Mouse (Mus musculus) embryonic facial prominence, embryonic 11.5 days (tissue): ENCODE data around the gene Litaf. TPM values are rescaled to one million over a fixed set of nuclear protein-coding genes. Genes with fewer than 3 reads are reported as not detected.
"Not testable (repeated sequence)": the region's sequence is repeated elsewhere in the genome, so short reads cannot be mapped to it uniquely, and the experiment has no call there.

ENCODE experiments used
- ATAC-seq: fragments of 200-750 bp; cut with Nextera tagmentation; replicated peaks from 2 replicates; pipeline ENCODE4 v1.8.0; 2017; ENCODE audit warnings: low read depth; ENCODE audit not compliant: insufficient number of reproducible peaks, low FRiP score, low TSS enrichment
- DNase-seq: peaks from one replicate; pipeline ENCODE4 v3.0.0-alpha.2; 2015; ENCODE audit warnings: low spot score
- H3K27ac ChIP-seq: fragments of 300-500 bp; sonication (generic); replicated peaks from 2 replicates; pipeline ENCODE4 v1.5.1; 2014; ENCODE audit warnings: mild to moderate bottlenecking, low read depth, low read length, control low read depth
- H3K27me3 ChIP-seq: fragments of 300-500 bp; sonication (generic); 2 replicates; pipeline ENCODE4 v1.6.1; 2014; ENCODE audit warnings: mild to moderate bottlenecking, low read length, moderate library complexity, mixed read lengths; ENCODE audit not compliant: control insufficient read depth, insufficient read depth
- H3K36me3 ChIP-seq: fragments of 300-500 bp; sonication (generic); replicated peaks from 2 replicates; pipeline ENCODE4 v1.6.1; 2014; ENCODE audit warnings: low read depth, mild to moderate bottlenecking, low read length, moderate library complexity, mixed read lengths; ENCODE audit not compliant: control insufficient read depth, insufficient read depth
- H3K4me1 ChIP-seq: fragments of 300-500 bp; sonication (generic); 2 replicates; pipeline ENCODE4 v1.6.1; 2014; ENCODE audit warnings: low read length, mixed read lengths; ENCODE audit not compliant: control insufficient read depth, insufficient read depth
- H3K4me2 ChIP-seq: fragments of 300-500 bp; sonication (generic); 2 replicates; pipeline ENCODE4 v1.6.1; 2014; ENCODE audit warnings: low read depth, mild to moderate bottlenecking, control low read depth, low read length, moderate library complexity
- H3K4me3 ChIP-seq: fragments of 300-500 bp; sonication (generic); 2 replicates; pipeline ENCODE4 v1.5.1; 2014; ENCODE audit warnings: low read depth, low read length, control low read depth
- H3K9ac ChIP-seq: fragments of 300-500 bp; sonication (generic); replicated peaks from 2 replicates; pipeline ENCODE4 v1.6.1; 2014; ENCODE audit warnings: mild to moderate bottlenecking, control low read depth, low read length
- H3K9me3 ChIP-seq: fragments of 300-500 bp; sonication (generic); replicated peaks from 2 replicates; pipeline ENCODE4 v1.6.1; 2016; ENCODE audit warnings: mild to moderate bottlenecking, low read length, inconsistent platforms, mixed read lengths; ENCODE audit not compliant: control insufficient read depth
- WGBS: fragments of 180-500 bp; shearing (Covaris S2); extraction: QIAGEN DNeasy Blood & Tissue Kit; methylation state at CpG from one replicate; pipeline ENCODE4 v1.1.7; 2014; 5-methylcytosine and 5-hydroxymethylcytosine counted together
- polyA plus RNA-seq: library from polyadenylated mRNA; unstranded; fragments of >200 nt; fragmentation: Nextera tagmentation; extraction: Ambion mirVana; gene quantifications from 2 replicates; pipeline ENCODE4 v1.2.1, GENCODE M21; 2014

Litaf gene
- polyA plus RNA-seq, 1 experiment from 2014 or later, result 92.5 TPM

GRCm38 (mm10) chr16:10979064-10979803 is 86.7 kb downstream of the Litaf start:
- H3K4me1 ChIP-seq, result no peaks in the 10 kb centered on the region
- H3K4me3 ChIP-seq, result no peak overlapping the region
- H3K36me3 ChIP-seq, result no peaks in the 10 kb centered on the region
- 45% methylated on average over 11 of the region's 11 CpGs for WGBS
- no peaks in the 10 kb centered on the region for H3K9me3 ChIP-seq
- peak; percentile 32 for DNase-seq
- H3K27me3 ChIP-seq, result no peaks in the 10 kb centered on the region
- no peak overlapping the region for H3K9ac ChIP-seq
- no peak overlapping the region for H3K4me2 ChIP-seq
- ATAC-seq, result 0 out of 2 replicates have a peak, but pooled peaks have one; percentile 50
- no peak overlapping the region for H3K27ac ChIP-seq

- H3K4me3 ChIP-seq, result no peak overlapping the region
- no peak for ATAC-seq
- DNase-seq, result no peak
- no peak overlapping the region for H3K27ac ChIP-seq
- H3K9me3 ChIP-seq, result no peaks in the 10 kb centered on the region
- H3K27me3 ChIP-seq, result no peaks in the 10 kb centered on the region
- no peaks in the 10 kb centered on the region for H3K36me3 ChIP-seq
- no peak overlapping the region for H3K9ac ChIP-seq
- H3K4me1 ChIP-seq, result no peaks in the 10 kb centered on the region
- WGBS, result 94% methylated on average over 9 of the region's 9 CpGs
- H3K4me2 ChIP-seq, result no peak overlapping the region
These were observed 88.1 kb downstream of the Litaf start for GRCm38 (mm10) chr16:10977877-10978276.

- WGBS, result 63% methylated on average over 11 of the region's 11 CpGs
- ATAC-seq, result no peak
These were observed 89.7 kb downstream of the Litaf start for GRCm38 (mm10) chr16:10976202-10976631.

GRCm38 (mm10) chr16:10974939-10975338 is 91.0 kb downstream of the Litaf start:
- WGBS, result 81% methylated on average over 5 of the region's 5 CpGs

More at GRCm38 (mm10) chr16:10976202-10976631, 89.7 kb downstream of the Litaf start:
- no peak overlapping the region for H3K4me3 ChIP-seq
- H3K27me3 ChIP-seq, result no peaks in the 10 kb centered on the region
- H3K9me3 ChIP-seq, result no peaks in the 10 kb centered on the region
- H3K36me3 ChIP-seq, result no peaks in the 10 kb centered on the region
- H3K4me1 ChIP-seq, result no peaks in the 10 kb centered on the region; the same call in 1 of the 2 replicates
- DNase-seq, result no peak
- H3K27ac ChIP-seq, result no peak overlapping the region
- no peak overlapping the region for H3K9ac ChIP-seq
- H3K4me2 ChIP-seq, result no peak overlapping the region

GRCm38 (mm10) chr16:10974037-10974446 is 91.9 kb downstream of the Litaf start:
- H3K9ac ChIP-seq, result no peak overlapping the region
- H3K4me2 ChIP-seq, result no peak overlapping the region
- no peaks in the 10 kb centered on the region; the same call in 1 of the 2 replicates for H3K4me1 ChIP-seq
- H3K27me3 ChIP-seq, result no peaks in the 10 kb centered on the region
- DNase-seq (no peak), ATAC-seq (no peak)
- no peak overlapping the region for H3K27ac ChIP-seq
- no peaks in the 10 kb centered on the region for H3K9me3 ChIP-seq
- no peak overlapping the region for H3K4me3 ChIP-seq
- no peaks in the 10 kb centered on the region for H3K36me3 ChIP-seq
- 36% methylated on average over 3 of the region's 3 CpGs for WGBS

More at GRCm38 (mm10) chr16:10974939-10975338, 91.0 kb downstream of the Litaf start:
- Histone ChIP-seq H3K36me3 (no peaks in the 10 kb centered on the region), H3K9me3 (no peaks in the 10 kb centered on the region), H3K9ac (no peak overlapping the region), H3K4me1 (no peaks in the 10 kb centered on the region; the same call in 1 of the 2 replicates), H3K27me3 (no peaks in the 10 kb centered on the region), H3K4me2 (no peak overlapping the region), H3K4me3 (no peak overlapping the region), H3K27ac (no peak overlapping the region)
- DNase-seq (no peak), ATAC-seq (0 out of 2 replicates have a peak, but pooled peaks have one; percentile 64)

- Histone ChIP-seq H3K4me3 (no peak overlapping the region), H3K4me1 (no peaks in the 10 kb centered on the region; the same call in 1 of the 2 replicates), H3K36me3 (no peaks in the 10 kb centered on the region), H3K27me3 (no peaks in the 10 kb centered on the region), H3K9me3 (no peaks in the 10 kb centered on the region), H3K27ac (no peak overlapping the region), H3K9ac (no peak overlapping the region; the same call in 1 of the 2 replicates), H3K4me2 (no peak overlapping the region)
- WGBS, result 84% methylated on average over 6 of the region's 6 CpGs
- DNase-seq, result no peak
- ATAC-seq, result no peak
These were observed 93.7 kb downstream of the Litaf start for GRCm38 (mm10) chr16:10972259-10972658.

GRCm38 (mm10) chr16:10969944-10970343 is 96.0 kb downstream of the Litaf start:
- H3K36me3 ChIP-seq, H3K4me3 ChIP-seq, H3K9me3 ChIP-seq, H3K9ac ChIP-seq, H3K27me3 ChIP-seq, H3K27ac ChIP-seq, H3K4me2 ChIP-seq, DNase-seq, H3K4me1 ChIP-seq, ATAC-seq: not testable (repeated sequence)
- WGBS, result 92% methylated on average over 1 of the region's 1 CpGs

GRCm38 (mm10) chr16:10969342-10969741 is 96.6 kb downstream of the Litaf start:
- H3K27ac ChIP-seq, result no peak overlapping the region
- no peak overlapping the region for H3K9ac ChIP-seq
- H3K36me3 ChIP-seq, result no peaks in the 10 kb centered on the region
- no peaks in the 10 kb centered on the region for H3K9me3 ChIP-seq
- WGBS, result 70% methylated on average over 5 of the region's 5 CpGs
- H3K4me1 ChIP-seq, result no peaks in the 10 kb centered on the region; the same call in 1 of the 2 replicates
- DNase-seq (no peak), ATAC-seq (no peak)
- H3K27me3 ChIP-seq, result no peaks in the 10 kb centered on the region
- no peak overlapping the region for H3K4me2 ChIP-seq
- H3K4me3 ChIP-seq, result no peak overlapping the region
